Mouse (Mus musculus) E14TG2a.4 (cell line): Measurements from ENCODE around the gene Cenpp.

Experiments used
- CTCF ChIP-seq: conservative IDR thresholded peaks from 2 replicates; pipeline ENCODE4 v1.5.1; 2014; ENCODE audit warnings: low read length
- POU5F1 ChIP-seq: IDR thresholded peaks from 2 replicates; pipeline ENCODE4 v1.6.1; 2014; ENCODE audit warnings: low read length, borderline replicate concordance

- no peak for TF ChIP-seq CTCF
- no peak for TF ChIP-seq POU5F1
Observed at GRCm38 (mm10) chr13:49653180-49653541, 576 bp upstream of the Cenpp start.
